Mouse (Mus musculus) bone marrow macrophage, adult 2 months (primary cell): ENCODE results near the gene Dlx5.

ENCODE experiments used
- CTCF ChIP-seq: IDR thresholded peaks from 2 replicates; pipeline ENCODE4 v1.5.1; 2012; ENCODE audit warnings: low read depth, mild to moderate bottlenecking, low read length, moderate library complexity
- POLR2A ChIP-seq: IDR thresholded peaks from 2 replicates; pipeline ENCODE4 v1.6.1; 2012; ENCODE audit warnings: mild to moderate bottlenecking, low read depth, low read length, borderline replicate concordance

- TF ChIP-seq CTCF = no peak
- no peak for TF ChIP-seq POLR2A
These were observed 10.2 kb downstream of the Dlx5 start for GRCm38 (mm10) chr6:6871692-6872091.
